ENCODE assay signal across 24 mouse cellular contexts in the genomic region with DNA sequence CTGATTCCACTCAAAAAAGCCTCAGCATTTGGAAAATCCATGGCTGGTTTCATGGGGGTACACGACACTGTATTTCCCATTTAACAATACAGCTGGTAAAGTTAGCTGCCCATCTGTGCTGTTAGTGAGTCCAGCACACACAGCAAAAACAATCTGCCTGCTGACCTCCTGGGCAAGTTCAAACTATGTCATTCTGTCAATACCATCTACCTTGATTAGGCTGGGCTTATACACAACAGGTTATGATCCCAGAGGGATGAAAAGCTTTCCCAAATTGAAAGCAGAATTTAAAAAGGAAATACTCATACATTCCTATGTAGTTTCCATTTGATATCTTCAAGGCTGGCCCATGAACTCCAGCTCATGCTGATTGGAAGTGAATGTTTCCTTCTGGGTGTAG.
"Had no signal": no experiment of that assay in that cellular context is flagged by ENCODE, and none has a peak within 500 bp of the region (broad histone marks: within the 10 kb centered on the region; RNA-seq: fewer than 3 reads in every experiment).

No protein-coding gene starts in this region.

- H3K4me3 ChIP-seq: heart, adult 2 months; heart, embryonic 10.5 days; heart, embryonic 12.5 days; hindbrain, embryonic 10.5 days; hindbrain, embryonic 12.5 days; kidney, embryonic 15.5 days; limb, embryonic 15.5 days; liver, embryonic 12.5 days had no signal

- DNase-seq: gastrocnemius, postnatal 25 days; heart, adult 2 months; heart, postnatal 10 days; heart, postnatal 4 days; kidney, adult 11 months; kidney, adult 2 months; kidney, adult 9 months; kidney, postnatal 14 days; kidney, postnatal 36 days; layer of hippocampus, adult 9-11 months; layer of hippocampus, postnatal 36 days; left cerebral cortex, postnatal 4 days had no signal

- H3K27me3 ChIP-seq: heart, embryonic 12.5 days; hindbrain, embryonic 12.5 days; kidney, embryonic 15.5 days; limb, embryonic 15.5 days; liver, embryonic 12.5 days had no signal

- H3K36me3 ChIP-seq: heart, embryonic 10.5 days; heart, embryonic 12.5 days; hindbrain, embryonic 12.5 days; kidney, embryonic 15.5 days; limb, embryonic 15.5 days; liver, embryonic 12.5 days had no signal

- H3K4me1 ChIP-seq: hindbrain, embryonic 10.5 days; hindbrain, embryonic 12.5 days; kidney, embryonic 15.5 days; limb, embryonic 15.5 days; liver, embryonic 12.5 days had no signal

- ATAC-seq: hindbrain, embryonic 16.5 days; intestine, embryonic 16.5 days; liver, embryonic 12.5 days had no signal

- H3K4me2 ChIP-seq: heart, embryonic 12.5 days; hindbrain, embryonic 12.5 days; hindbrain, embryonic 14.5 days; kidney, embryonic 15.5 days; limb, embryonic 15.5 days; liver, embryonic 12.5 days had no signal

- H3K9ac ChIP-seq: heart, embryonic 12.5 days; hindbrain, embryonic 12.5 days; hindbrain, embryonic 14.5 days; kidney, embryonic 15.5 days; limb, embryonic 15.5 days; liver, embryonic 12.5 days; liver, embryonic 14.5 days had no signal

- H3K27ac ChIP-seq: heart, adult 2 months; heart, embryonic 10.5 days; hindbrain, embryonic 10.5 days; hindbrain, embryonic 12.5 days; hindbrain, embryonic 14.5 days; kidney, embryonic 15.5 days; kidney, postnatal 0 days; limb, embryonic 15.5 days; liver, embryonic 12.5 days; liver, embryonic 14.5 days had no signal

- H3K9me3 ChIP-seq: heart, embryonic 10.5 days; heart, embryonic 12.5 days; hindbrain, embryonic 10.5 days; hindbrain, embryonic 12.5 days; kidney, embryonic 15.5 days; limb, embryonic 15.5 days; liver, embryonic 12.5 days had no signal
